Mouse (Mus musculus) embryo, embryonic 11.5 days (tissue): ENCODE measurements around the gene Mrvi1.

ENCODE experiments used
- DNase-seq: peaks from one replicate; pipeline ENCODE4 v3.0.0-alpha.2; 2012; ENCODE audit warnings: low read depth, low spot score

Mrvi1 gene

DNA sequence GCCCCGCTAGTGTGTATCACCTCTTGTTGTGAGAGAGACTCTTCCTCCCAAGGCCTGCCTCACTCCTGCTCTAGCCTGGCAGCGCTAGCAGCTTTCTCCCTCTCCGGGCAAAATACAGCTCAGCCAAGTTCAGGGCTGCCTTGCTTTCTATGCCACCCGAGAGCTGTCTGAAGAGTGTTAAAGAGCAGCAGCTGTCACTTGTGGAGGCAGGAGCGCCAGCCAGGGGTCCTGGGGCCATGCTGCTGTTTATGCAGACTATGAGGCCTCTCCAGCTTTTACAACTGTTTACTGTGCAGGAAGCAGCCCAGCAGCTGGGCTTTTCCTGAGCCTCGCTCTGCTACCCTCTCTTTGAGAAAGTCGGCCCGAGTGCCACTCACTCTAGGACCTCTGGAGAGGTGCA, 1.2 kb downstream of the Mrvi1 start:
- DNase-seq: no peak

DNA sequence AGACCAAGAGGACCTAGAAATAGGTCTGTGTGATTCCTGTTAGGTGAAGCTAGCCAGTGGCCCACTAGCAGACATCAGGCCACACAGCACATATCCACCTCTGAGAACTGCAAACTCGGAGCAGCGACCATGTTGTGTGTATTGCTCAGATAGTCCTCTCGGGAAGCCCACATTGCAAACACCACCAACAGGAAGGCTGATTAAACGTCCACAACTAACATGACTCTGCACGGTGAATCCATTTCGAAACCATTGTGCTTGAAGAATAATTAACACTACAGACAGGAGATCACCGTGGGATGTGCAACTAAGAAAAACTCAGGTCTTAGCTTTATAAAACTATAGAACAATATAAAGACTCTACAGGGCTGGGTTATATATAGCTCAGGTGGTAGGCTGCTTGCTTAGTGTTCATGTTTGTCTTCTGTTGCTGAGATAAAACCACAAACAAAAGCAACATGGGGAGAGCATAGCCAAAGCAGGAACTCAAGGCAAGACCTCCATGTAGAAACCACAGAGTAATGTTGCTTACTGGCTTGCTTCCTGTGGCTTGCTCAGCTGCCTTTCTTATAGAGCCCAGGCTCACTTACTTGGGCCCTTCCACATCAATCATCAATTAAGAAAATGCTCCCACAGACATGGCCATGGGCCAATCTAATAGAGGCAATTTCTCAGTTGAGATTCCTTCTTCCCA, 4.4 kb downstream of the Mrvi1 start:
- no peak for DNase-seq

DNA sequence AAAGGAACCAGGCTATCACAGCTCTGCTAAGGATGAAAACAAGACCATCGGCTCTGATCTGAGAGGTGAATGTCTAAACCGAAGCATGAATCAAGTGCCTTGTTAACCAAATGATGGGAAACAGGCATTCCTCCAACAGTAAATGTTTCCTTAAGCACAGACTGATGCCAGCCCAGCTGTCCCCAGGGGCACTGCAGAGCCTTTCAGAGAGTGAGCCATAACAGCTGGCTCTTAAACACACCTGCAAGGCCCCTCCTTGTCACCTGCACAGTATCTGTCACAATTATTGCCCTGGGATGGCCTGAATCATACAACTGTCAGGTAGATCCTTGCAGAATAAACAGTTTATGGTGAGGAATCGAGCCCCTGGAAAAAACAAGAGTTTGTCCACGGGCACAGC, 8.8 kb downstream of the Mrvi1 start:
- DNase-seq: no peak

DNA sequence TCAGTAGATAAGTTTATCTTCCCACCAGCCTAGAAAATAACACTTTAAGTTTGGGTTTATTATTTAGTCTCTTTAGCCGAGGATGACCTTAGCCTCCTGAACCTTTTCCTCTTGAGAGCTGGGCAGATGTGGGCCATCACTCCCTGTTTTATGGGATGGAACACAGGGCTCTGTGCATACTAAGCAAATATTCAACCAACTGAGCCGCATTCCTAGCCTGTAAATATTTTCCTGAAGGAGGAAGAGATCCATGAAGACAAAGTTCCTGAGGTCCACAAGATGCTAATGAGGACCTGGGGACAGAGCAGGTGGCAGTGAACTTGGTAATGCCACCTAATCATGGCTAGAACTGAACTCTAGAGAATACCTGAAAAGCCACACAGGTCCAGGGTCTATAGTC, 9.5 kb downstream of the Mrvi1 start:
- no peak for DNase-seq

DNA sequence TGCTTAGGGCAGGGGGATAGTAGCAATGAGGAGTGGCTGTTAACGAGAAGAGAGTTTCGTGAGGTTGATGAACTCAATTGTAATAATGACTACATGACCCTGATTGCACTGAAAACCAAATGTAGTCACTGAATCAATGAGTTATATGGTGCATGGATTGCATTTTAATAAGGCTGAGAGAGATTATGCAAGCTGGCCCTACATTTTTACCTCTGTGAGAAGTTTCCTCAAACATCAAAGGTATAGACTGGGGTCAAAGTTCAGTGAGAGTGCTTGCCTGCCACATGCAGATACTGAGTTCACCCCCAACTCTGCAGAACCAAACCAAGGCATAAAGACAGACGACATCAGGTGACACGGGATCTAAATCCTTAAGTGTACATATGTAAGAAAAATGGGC, 14.9 kb downstream of the Mrvi1 start:
- no peak for DNase-seq

DNA sequence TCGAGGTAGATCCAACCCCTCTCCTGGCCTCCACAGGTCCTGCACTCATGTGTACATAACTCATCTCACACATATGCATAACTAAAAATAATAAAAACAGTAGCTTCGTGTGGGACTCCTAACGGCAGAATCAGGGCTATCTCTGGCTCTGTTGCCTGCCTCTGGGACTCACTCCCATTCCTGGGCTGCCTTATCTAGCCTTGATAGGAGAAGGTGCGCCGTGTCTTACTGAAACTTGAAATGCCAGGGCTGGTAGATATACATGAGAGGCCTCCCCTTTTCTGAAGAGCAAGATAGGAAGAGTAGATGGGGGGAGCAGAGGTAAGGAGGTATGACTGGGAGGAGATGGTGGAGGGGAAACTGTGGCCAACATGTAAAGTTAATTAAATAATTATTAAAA, 15.4 kb downstream of the Mrvi1 start:
- no peak for DNase-seq

DNA sequence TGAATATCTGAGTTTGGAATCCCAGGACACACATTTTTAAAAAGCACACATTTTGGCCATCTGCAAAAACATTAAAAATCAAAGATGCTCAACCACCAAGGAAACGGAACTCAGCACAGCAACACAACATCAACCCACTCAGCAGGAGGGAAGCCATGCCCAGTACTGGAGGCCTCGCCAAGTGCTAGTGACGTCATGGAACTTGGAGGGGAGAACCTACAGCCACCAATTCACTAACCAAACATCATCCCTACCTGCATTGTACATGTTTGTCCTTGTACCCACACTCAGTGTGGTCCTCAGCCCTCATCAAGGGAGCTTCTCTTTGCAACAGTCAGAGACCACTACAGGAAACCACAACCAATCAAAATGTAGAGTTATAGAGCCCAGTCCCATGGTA, 16.9 kb downstream of the Mrvi1 start:
- no peak for DNase-seq

DNA sequence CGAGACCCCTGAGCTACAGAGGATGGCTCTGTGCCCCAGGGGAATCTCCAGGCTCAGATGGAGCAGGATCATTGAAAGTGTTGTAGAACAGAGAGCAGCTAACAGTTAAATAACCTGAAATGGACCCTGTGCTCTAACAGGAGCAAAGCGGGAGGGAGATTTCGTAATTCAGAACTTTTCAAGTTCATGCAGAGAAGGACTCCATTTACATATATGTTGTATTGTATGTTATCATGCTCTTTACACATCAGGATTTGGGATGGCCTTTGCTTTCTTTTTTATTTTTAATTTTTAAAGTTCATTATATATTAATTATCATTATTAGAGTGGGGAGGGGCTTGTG, 18.6 kb downstream of the Mrvi1 start:
- no peak for DNase-seq

DNA sequence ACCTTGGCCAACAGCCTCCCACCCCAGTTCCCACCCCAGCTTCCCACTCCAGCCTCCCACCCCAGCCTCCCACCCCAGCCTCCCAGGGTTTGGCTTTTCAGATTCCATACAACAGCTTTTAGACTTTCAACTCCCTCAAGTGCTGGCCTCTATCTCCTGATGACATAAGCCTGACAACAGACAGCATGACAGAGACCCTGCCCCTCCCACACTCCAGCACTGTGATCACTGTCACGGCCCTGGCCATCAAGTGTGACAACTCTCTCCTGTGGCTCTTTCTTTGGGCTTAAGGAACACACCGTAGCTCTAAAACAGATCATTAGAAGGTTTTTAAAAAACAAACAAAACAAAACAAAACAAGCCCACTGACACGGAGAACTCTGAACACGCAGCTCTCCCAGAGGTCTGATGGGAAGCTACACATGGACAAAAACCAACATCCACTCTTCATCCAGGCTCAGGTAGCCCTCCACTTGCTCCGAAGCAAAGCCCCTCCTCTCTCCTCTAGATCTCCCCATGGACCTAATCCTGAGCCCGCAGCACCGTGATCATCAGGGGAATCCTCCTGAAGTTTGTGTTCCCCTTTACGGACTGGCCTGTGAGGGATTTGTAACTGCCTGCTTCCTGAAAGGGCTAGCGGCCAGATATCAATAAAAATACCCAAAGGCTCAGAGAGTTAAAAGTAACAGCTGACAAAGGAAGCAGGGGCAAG, 19.2 kb downstream of the Mrvi1 start:
- no peak for DNase-seq

DNA sequence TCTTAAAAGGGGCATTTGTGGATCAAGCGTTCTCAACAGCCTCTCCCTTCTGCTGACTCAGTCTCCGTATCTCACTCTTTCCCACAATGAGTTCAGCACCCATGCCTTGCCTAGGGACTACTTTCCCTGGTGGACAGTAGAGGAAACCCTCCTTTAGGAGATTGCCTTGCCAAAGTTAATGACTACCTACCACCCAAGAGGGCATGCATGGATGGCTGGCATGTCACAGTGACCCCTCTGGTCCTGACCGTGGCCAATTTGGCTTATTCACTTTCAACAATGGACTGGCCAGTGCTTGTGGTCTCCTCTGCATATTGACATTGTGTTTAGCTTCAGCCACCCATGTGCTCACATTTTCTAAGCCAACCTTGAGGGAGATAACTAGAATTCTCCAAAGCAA, 19.8 kb downstream of the Mrvi1 start:
- no peak for DNase-seq

DNA sequence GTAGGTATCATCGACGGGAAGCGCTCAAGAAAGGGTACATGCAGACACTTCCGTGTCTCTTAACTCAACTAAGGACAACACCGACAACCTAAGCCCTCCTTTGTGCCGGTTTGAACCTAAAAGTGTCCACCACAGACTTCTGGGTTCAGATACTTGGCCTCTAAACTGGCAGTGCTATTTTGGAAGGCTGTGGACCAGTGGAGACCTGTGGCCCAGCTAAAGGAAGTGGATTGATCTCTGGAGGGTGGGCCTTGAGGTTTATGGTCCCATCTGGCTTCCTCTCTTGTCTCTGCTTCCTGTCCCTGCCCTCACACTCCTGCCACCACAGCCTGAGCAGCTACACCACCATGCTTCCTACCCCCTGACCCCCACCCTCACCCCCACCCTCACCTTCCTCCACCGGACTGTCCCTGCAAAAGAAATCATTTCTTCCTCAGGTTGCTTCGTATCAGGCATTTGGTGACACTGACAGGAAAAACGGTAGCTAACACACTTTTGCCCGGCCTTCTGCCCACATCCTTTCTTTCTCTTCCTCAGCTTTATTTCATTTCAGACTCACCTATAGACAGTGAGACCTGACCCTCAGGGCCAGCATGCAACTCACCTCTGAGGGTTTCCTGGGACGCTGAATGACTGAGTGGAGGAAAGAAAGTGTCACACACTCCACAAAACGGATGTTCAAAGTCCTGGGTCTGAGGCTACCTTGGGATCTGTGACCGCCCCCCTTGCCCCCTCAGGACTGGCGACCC, 25.7 kb downstream of the Mrvi1 start:
- no peak for DNase-seq

DNA sequence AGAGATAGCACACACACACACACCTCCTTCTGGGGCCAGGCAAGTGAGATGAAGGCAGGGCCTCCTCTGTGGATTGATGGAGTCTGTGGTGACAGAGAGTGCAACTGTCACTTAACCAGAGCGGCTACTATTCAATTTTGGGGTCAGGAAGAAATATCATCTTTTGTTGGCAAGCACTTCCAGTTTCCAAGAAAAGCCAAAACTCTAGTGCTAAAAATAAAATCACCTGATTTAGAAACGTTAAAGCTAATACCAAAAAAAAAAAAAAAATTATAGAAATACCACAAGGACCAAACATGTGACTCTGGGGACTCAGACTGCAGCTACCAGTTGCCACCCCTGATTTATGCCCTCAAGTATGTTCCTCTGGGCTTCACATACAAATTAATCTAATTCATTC, 26.7 kb downstream of the Mrvi1 start:
- no peak for DNase-seq

DNA sequence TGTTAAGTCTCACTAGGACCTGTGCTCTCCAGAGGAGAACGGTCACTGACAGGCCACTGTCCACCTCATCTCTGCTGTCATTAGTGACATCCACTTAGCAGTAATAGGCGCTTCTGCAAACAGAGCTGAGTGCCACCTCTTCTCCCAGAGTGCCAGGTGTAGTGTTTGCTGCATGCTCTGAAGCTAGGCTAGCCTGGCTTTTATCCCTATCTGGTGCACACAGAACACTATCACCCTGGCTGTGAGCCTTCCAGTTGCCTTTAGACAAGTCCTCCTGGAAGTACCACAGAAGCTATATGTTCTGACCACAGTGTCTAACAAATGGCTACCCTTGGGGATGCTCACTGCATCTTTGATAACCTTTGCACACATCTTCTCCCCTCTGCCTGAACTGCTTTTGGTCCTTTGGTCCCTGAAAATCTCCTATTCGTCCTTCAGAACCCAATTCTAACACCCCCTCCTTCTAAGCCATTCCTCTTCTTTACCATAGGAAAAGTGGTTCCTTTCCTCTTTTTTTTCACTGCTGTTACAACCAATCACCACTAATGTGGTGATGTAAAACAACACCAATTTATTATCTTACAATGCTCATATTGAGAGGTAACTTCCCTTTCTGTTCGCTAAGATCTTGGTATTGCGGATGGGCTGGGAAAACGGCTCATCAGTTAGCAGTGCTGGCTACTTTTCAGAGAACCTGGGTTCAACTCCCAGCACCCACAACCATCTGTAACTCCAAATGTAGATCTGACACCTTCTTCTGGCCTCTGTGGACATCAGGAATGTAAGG, 28.0 kb downstream of the Mrvi1 start:
- no peak for DNase-seq

DNA sequence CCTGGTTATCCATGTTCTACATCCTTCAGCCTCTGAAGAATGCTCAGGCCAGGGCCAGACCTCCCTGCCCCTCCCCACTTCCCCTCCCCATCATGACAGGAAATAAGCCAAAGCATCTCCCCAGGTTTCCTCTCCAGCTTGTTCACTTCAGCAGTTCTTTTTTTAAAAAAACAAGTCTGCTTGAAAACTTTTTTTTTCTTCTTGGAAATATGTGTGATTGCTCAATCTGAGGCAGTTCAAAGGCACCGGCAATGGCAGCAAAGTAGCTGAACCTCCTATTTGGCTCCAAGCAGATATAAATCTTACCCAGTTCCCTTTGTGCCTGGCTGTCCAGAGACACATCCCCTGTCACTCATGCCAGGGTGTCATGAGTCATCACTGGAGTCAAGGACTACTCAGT, 29.1 kb downstream of the Mrvi1 start:
- DNase-seq: no peak

DNA sequence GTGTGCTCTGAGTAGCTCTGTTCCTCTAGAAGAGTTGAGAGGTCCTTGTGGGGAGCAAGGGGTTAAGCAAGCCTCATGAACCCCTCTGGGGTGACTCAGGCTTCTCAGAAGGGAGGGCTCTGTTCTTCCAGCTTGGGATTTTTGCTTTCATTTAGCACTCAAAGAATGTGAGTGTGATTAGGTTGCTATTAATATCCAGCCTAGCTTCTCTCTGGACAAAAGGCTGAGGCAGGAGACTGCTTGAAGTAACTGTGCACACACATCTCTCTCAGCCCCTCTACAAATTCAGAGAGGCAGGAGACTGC, 31.7 kb downstream of the Mrvi1 start:
- no peak for DNase-seq

DNA sequence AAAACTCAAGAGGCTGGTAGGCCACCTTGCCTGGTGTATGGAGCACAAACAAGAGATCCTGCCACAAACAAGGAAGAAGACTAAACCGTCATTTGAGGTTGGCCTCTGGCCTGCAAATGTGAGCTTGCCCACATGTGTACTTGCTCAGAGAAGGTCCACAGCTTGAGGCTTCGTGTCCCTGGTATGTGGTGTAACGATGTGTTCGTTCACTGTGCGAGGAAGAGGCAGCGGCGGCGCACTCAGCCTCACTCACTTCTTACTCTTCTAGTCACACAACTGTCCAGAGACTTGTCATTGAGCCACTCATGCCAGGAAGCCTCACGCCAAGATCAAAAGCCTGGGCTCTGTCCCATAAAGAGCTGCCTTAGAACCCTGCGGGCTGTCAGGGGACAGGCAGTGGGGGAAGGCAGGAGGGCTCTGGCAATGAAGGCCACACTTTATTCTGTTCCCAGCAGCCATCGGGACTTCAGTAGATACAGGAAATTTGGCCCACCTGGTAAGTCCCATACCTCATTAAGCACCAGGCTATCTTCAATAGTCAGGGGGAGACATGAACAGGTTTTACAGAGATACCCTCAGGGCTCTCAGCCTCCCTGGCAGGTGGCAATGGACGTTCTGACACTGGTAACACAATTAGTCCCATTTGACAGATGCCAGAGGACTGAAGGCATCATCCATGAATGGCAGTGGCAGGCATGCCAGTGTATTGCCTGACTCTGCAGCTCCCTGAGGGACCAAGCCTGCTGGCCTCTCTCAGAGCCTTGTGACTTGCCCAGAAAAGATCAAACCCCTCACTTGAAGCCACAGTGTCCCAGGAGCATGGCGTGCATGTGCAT, 32.3 kb downstream of the Mrvi1 start:
- DNase-seq: no peak

DNA sequence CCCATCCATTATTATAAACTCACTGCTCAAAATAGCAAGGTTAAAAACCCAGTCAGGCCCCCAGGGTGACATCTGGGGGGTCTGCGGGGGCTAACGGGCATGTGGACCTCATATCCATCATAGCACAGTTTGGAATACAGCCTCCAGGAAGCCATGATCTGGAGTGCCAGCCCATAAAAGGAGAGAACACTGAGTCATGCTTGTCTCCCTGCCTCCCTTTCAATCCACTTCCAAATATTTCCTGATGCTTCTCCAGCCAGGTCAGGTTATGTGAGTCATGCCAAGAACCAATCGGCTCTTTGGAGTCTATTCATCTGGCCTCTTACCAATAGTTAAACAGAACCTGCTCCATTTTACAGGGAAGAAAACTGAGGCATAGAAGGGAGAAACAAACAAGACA, 33.7 kb downstream of the Mrvi1 start:
- no peak for DNase-seq

DNA sequence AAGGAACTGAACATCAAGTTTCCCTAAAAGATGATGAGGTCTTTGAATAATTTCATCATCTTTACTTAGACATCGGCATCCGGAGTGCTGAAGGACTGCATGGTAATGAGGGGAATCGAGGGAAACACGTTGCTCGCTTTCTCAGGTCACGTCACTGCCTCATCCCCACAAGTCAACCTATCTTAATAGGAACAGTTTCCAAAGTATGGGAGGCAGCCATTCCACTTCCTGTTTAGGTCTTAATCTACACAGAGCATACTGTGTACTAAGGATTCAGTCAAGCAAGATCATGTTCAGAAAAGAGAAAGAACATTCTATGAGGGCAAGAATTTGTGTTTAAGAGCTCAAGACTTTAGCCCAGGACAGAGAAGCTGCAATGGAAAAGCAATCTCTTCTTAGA, 34.6 kb downstream of the Mrvi1 start:
- no peak for DNase-seq

DNA sequence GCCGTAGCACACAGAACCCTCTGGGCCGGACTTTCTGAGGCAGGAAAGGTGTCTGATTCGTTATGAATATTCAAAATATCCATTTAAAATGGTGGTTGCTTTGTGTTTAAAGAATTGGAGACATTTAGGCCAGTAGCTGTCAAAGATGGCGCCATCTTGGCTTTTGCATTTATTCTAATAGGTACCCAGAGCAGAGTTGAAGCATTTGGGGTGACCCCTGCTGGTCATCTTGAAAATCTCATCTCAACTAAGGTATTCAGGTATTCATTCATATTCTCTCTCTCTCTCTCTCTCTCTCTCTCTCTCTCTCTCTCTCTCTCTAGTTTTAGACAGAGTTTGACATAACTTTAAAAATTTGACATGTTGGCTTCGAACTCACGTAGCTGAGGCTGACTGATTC, 35.5 kb downstream of the Mrvi1 start:
- peak; percentile 23 for DNase-seq

DNA sequence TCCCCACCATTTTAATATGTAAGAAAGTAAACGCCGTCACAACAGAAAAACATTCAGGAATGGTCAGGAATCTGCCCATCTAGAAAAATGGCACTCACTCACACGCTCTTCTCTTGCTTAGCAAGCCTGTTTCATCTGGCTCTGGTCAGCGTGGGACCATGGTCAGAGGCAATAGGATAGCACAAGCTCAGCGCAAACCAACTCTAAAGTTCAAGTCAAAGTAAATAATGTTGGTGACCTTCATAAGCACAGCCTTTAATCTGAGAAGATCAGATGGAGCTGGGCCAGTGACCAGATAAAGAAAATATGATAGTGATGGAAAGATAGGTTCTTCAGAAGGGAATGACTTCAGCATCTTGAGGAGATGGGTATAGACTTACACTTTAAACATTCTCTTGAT, 37.9 kb downstream of the Mrvi1 start:
- DNase-seq: no peak

DNA sequence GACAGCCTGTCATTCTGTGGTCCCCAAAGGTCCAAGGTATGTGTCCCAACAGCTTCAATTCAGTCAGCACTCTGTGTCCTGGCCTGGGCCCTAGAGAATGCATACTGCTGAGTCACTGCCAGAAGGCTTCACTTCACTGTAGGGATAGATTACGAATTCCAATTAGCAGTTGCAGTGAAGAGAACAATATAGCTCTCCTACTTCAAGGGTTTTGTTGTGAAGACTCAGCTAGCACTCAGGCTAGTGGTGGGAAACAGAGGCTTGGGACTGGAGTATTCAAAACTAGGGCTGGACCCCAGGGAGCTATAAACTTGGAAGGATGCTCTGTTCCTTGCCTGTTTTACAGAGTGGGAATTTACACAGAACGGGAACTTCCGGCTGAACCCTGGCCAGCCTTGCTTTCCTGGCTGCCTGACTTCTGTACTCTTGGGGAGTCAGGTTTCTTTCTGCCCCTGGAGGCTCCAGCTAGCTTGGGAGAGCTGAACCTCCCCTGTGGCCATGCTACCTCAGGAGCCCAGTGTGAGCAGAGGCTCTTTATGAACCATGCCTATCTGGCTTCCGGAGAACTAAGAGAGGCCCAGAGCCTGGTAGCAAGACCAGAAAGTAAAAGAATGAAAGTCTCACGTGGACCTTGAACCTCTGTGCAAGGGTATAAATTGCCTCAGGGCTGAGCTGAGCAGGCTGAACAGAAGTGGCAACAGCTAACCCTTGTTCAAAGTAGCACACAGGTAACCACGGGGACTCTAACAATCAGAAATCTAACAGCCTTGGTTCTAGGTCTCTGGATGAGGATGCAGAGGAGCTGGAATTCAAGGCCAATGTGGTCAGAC, 40.3 kb downstream of the Mrvi1 start:
- DNase-seq: no peak
